Mouse (Mus musculus): ENCODE data around the gene Tmem92.

Tmem92 gene

GRCm38 (mm10) chr11:94728545-94728944, 54.0 kb downstream of the Tmem92 start:
- in situ Hi-C loops (cut with MboI, MseI): no loop called here

- in situ Hi-C loops (cut with MboI, MseI): no loop called here
Observed at GRCm38 (mm10) chr11:94727306-94727705, 55.2 kb downstream of the Tmem92 start.
